Mouse (Mus musculus): Measurements from ENCODE around the gene Iglon5.

- TF ChIP-seq CTCF (IDR thresholded peaks at IDR 0.05; ENCODE audit: low read depth) (no peak), EP300 (IDR thresholded peaks at IDR 0.05; ENCODE audit: low read depth) (no peak)
Observed at GRCm38 (mm10) chr7:43448246-43448645, 41.6 kb downstream of the Iglon5 start.

Data from liver, postnatal 0 days (tissue).